Mouse (Mus musculus): ENCODE data around the gene Ddx51.

Gene Ddx51

DNA sequence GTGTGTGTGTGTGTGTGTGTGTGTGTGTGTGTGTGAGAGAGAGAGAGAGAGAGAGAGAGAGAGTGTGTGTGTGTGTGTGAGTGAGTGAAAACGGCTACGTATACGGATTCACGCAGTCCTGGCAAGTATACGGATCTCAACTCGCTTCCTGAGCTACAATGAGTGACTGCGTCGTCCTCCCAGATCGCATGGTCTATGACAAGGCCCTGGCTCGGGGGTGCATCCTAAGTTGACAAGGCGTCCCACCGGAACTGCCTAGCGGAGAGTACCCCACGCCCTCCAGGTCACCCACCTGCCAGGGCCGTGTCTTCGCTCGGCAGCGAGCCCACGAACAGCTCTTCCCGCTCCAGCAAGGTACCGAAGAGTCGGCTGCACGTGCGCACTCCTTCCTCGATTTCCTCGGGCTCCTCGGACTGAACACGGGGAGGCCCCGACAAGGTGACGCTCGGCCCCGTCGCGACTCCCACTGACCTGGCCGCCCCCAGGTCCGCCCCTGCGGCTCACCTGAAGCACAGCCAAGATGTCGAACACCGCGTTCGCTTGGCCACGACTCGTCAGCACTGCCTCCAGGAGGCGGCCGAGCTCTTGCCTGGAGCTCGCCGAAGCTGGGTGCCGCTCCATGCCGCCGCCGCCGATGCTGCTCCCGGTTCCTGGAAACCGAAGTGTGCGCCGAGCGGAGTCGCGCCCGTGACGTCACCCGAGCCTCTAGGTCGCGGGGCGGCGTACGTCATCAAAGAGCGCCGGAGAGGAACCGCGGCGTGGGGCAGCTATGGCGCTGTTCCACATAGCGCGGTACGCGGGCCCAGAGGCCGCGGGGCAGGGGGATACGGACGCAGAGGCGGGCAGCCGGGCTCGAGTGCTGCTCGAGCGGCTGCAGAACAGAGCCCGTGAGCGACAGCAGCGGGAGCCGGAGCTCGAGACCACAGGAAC, at the start of gene Ddx51, which contains the start of gene Noc4l:
Ddx51 (plus strand) TSS at position 733 of the 930 bp plus-strand sequence.
Noc4l (minus strand) TSS at position 699 of the 930 bp plus-strand sequence.
- CTCF ChIA-PET, result no interaction called here

DNA sequence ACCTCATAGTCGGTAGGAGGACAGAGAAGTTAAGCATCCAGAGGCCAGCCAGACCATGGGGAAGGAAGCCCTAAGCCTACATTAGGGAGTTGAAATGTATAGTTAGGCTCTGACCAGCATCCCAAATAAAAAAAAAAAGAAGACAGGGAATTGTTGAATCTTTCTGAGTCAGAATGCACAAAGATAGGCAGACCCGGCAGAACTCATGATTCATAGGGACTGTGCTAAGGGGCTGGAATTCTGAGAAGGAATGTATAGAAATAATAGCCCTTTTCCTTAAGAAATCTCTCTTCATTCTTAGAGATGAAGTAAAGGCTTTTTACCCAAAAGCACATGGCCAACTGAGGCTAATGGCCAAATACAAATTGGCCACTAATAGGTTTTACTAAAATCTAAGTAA, 48.9 kb upstream of the Ddx51 start:
- CTCF ChIA-PET, result no interaction called here

DNA sequence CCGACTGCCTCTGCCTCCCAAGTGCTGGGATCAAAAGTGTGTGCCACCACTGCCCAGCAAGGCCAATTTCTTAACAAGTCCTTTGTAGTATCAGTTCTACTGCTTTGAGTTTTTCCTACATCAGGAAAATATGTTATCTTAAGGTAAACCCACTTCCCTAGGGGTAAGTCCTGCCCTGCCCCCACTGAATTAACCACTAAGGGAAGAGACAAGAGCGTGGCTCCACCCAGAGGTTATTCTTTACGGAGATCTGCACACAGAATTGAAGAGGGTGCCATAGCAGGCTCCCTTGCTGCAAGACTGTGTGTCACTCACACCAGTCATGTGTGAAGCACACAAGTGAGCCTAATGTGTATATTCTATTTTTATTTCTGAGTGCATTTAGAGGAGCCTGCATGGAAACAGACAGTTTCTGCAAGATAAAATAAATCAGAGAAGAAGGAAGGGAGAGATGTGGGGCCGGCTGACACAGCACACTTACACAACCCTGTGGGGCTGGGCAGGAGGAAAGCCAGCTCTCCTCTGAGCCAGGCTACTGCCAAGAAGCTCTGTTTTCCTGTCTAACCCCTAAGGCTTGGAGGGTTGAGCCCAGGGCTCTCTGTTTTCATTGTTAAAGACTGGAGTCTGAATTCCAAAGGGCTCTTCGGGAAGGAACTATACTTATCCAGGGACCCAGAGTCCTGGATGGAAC, 47.6 kb upstream of the Ddx51 start:
- CTCF ChIA-PET, result no interaction called here

DNA sequence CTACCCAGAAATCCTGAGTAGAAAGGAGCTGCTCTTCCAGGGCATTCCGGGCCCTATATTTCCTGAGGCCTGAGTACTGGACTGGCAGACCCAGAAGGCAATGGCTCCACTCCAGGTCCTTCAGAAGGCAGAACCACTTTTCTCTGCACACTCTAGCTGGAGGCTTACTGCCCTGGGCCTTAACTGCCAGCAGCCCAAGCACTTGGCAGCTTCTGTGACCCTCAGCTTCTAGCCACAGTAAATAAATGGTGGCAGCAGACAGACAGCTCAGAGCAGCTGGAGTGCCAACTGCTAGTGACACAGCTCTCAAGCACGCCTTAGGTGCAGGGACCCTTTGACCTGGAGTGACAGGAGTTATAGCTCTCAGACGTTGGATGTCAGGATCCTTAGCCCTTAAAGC, 45.5 kb upstream of the Ddx51 start:
- CTCF ChIA-PET, result interaction anchor here (0.6 kb wide), 1 partner anchor 26 kb away, joined by 8 read pairs; no protein-coding TSS in a partner anchor

DNA sequence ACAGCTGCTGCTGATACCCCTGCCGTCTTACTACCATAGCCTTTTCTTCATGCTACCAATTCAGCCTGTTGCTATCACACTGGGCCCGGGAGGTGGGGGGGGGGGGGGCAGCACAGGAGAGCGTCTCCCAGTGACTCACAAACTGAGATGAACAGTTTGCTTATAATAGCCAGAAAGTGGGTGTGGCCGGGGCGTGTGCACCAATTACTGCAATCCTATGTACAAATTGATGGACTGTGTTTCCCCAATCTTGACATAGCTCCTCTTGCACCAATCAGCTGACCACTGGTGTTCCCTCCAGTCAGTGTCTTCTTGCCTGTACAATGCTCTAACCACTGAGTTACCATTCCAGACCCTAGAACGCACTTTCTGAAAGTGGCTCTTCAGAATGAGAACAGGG, 44.9 kb upstream of the Ddx51 start:
- CTCF ChIA-PET, result interaction anchor here (0.6 kb wide), 1 partner anchor 26 kb away, joined by 8 read pairs; no protein-coding TSS in a partner anchor

DNA sequence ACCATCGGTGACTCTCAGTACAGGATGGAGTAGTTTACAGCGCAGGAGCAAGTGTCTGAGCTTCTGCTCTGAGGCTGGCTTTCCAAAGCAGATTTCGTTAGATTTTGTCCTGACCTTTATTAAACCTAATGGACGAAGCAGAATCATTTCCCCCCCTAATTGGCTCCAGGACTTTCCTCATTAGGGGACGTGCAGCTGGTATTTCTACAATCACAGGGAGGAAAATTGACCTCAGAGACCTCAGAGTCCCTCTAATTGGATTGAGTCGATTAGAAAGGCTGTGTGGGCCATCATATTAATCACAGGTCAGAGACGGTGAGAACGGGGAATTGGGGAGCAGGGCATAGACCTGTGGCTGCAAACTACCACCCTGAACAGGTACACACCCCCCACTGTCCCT, 44.3 kb upstream of the Ddx51 start:
- CTCF ChIA-PET, result no interaction called here

DNA sequence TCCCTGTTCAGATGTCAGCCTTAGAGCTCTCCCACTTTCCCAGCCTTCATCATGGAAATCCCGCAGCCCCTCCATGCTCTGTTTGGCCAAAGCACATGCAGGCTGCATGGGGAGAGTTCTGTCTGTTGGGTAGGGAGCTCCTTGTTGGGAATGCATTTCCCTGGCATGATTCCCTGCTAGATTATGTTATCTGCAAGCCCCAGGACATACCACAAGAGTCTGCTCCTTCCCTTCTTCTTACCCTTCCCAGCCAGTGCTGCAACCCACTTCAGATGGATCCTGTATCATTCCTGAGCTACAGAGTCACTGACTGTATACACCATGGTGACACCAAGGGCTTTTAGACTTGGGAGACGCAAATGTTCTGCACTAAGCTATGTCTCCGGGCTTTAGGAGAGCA, 43.8 kb upstream of the Ddx51 start:
- CTCF ChIA-PET, result no interaction called here

DNA sequence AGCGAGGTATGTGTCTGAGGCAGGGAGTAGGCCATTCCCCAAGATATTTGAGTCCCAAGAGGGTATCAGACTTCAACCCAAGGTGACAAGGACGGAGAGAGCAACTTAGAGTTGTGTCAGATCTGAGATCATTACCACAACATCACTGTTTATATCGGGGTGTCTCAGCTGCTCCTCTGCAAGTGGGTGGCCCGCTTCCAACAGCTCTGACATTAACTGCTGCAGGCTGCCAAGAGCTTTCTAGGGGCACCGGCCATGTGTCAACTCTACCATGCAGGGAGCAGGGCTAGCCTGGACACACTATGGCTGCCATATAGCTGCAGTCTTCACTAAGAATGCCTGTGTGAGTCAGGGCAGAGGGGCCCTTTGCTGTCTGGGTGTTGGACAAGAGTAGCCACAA, 43.4 kb upstream of the Ddx51 start:
- CTCF ChIA-PET, result no interaction called here

DNA sequence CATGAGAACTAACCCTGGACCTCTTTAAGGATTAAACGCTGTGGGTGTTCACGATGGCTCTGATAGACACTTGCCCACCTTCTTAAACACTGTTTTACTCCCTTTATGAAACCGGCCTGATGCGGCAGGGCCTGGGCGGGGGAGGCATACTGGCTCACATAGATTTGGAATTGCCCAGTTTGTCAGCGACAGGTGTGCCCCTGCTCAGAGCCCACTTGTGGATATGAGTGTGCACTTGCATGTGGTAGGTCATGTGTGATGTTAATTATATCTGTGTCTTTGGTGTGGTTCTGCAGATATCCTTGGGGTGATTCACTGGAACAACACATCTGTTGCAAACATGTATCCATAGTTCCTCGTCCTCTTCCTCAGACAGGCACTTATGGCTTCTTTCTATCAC, 42.8 kb upstream of the Ddx51 start:
- CTCF ChIA-PET, result no interaction called here

DNA sequence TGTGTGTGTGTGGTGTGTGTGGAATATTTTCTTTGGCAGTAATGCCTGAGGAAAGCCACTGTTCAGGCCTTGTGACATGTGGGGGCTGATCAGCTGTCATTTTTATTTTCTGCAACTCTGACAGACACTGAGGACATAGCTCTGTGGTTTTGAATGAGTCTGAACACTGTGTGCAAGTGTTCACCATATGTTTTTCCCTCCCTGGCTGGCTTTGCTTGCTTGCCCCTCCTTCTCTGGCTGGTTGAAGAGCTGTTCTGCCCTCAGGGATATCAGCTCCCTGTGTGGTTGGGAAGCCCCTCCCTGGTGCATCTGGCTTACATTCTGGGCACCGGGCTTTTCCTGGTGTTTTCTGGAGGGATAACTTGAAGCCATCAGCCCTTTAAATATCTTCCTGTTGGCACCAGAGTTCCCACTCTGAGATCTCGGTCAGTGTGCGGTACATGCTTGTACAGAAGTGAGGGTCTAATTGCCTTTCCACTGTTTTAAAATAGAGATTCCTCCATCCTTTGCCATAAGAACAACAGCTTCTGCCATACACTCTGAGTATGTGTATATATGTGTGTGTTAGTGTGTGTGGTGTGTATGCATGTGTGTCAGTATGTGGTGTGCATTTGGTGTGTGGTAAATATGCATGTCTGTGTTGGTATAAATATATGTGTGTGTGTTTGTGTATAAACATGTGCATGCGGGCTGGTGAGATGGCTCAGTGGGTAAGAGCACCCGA, 41.7 kb upstream of the Ddx51 start:
- CTCF ChIA-PET, result no interaction called here

DNA sequence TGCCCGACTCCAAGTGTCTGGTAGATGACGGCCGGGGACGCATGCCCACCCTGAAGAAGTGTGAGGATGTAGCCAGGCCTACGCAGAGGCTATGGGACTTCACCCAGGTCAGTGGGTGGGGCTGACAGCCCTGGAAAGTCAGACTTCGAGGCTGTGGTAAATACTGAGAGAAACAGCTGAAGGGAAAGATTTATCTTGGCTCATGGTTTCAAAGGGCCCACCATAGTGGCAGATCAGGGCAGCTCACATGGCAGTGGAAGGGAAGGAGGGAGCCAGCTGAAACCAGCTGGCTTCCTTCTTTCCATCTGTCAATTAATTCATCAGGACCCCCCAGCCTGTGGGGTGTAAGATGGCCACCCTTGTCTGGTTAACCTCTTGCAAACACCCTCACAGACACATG, 34.0 kb upstream of the Ddx51 start:
- CTCF ChIA-PET, result no interaction called here

DNA sequence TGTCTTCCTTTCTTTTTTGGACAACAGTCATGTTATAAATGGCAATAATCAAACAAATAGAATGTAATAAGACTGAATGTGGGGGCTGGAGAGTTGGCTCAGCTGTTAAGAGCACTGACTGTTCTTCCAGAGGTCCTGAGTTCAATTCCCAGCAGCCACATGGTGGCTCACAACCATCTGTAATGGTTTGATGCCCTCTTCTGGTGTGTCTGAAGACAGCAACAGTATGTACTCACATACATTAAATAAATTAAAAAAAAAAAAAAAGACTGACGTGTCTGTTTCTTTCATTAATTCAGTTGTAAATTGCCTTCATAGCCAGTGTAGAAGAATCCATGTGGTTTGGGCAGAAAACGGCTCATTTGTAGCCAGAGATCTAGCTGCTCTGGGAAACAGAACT, 28.9 kb upstream of the Ddx51 start:
- CTCF ChIA-PET, result no interaction called here

DNA sequence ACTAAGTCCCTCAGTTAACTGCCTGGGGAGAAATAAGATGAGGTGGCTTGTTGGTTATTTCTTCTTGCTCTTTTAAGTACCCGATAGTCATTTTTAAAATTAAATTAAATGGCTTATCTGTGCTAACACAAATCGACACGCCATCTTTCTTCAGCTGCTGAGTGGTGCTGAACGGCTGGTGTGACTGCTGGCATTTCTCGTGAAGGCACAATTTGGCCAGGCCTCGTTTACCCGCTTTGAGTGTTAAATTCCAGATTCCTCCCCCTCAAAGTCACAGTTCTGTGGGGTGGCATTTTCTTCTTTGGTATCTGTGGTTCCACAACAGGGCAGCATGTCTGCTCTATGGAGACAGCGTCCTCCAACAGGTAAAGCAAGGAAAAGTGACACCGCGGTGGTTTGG, 25.9 kb upstream of the Ddx51 start:
- CTCF ChIA-PET, result no interaction called here

DNA sequence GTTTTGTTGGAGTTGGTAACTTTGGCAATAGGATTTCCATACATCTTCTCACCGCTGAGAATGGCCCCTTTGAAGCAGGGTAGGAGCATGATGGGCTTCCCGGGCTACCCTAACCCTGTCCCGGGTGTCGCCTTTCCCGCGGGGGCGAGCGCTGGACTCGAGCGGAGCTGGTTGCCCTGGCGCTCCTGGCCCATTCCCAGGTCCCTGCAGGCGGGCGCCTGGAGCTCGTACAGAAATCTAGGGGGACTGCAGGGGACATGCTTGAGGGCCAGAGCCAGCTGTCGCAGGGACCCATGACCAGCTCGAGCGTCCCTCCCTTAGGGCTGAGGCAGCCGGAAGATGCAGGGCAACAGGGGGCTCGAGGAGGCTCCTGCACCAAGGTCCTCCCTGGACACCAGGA, 25.1 kb upstream of the Ddx51 start:
- CTCF ChIA-PET, result no interaction called here

DNA sequence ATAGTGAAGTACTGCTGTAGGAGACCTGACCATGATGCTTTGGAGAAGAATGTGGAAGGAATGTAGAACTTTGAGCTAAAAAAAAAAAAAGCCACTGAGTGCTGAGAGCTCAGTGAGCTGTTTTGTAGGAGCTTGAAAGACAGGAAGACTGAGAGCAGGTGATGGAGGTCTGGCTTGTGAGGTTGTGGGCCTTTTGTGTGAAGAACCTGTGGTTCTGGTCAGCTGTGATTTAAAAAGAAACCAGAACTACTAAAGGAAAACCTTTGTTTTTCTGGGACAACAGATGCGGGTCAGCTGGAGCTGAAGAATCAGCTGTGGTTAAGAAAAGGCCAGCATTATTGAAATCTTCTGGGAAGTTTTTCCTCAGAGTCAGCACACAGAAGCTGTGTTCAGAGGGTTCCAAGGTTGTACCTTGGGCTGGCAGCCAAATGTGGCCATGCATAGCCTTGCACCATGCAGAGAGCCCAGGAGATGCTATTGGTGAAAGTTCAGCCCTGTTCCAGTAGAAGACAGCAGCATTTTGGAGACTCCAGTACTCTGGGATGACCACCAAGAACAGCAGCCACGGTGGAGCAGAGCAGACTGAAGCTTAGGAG, 23.6 kb upstream of the Ddx51 start:
- CTCF ChIA-PET, result no interaction called here

DNA sequence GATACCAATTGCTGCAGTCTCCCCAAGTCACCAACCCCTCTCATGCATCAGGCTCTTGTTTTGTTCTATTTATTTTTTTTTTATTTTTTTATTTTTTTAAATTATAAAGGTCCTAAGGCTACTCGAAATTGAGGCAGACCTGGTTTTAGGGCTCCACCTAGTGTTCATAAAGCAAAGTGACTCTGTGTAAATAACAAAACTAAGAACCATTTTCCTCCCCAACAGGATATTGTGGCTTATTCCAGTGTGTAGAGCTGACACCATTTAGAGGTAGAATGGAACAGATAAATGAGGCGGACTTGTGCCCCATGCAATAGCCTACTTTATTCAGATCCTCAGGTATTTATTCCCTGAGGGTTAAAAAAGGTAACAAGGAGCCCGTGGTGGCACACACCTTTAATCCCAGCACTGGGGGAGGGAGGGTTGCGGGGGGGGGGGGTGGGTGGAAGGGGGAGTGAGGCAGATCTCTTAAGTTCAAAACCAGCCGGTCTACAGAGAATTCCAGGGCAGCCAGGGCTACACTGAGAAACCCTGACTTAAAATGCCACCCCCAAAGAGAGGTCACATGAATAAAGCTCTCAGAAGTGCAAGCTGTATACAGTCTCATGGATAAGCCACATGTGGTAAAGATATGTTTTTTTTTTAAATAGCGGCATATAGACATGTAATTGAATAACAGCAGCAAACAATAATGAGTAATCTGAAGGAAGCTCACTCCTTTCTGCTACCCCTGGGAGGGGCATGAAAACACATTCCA, 17.1 kb upstream of the Ddx51 start:
- CTCF ChIA-PET, result interaction anchor here (0.6 to 1.3 kb wide), 4 partner anchors 18 to 1439 kb away, joined by 3 to 4 read pairs (median 4); no protein-coding TSS in a partner anchor

DNA sequence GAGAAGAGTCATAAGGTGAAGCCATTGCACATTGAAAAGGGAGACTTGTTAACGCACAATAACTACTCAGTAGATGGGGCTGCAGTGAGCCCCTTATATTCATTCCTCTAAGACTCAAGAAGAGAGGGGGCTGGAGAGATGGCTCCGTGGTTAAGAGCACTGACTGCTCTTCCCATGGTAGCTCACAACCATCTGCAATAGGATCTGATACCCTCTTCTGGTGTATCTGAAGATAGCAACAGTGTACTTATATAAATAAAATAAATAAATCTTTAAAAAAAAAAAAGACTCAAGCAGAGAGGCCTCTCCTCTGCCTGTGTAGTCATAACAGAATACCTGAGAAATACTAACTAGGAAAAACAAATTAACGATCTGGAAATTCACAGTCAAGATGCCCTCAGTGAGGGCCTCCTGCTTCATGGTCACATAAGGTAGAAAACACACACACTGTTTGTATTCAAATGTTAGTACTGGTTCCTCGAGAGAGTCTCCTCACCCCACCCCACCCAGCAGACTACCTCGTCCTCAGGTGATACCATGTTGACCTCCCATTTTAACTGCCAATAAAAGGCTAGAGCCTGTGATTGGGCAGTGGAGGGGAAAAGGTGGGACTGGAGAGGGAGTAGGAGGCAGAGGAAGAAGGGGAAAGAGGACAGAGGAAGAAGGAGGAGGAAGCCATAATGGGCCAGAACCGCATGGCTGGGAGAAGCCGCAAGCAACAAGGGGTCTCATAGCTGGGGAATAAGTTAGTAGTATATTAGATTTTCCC, 14.8 kb upstream of the Ddx51 start:
- CTCF ChIA-PET, result interaction anchor here (0.7 to 0.9 kb wide), 2 partner anchors 20 to 124 kb away, joined by 3 to 4 read pairs; no protein-coding TSS in a partner anchor

DNA sequence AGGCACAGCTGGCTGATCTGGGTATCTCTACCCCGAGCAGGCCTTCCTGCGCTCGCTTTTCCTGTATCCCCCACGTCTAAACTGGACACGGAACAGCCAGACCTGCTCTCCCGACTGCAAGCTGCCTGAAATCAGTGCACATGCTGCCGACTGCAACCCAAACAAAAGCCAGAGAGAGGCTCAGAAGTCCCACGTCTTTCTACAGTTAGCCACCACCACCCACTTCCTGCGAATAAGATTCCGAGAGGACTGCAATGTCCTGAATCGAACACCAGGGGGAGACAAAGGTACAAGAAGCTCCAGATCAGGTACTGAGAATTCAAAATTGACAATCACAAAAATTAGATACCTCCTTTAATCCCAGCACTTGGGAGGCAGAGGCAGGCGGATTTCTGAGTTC, 13.8 kb upstream of the Ddx51 start:
- CTCF ChIA-PET, result no interaction called here

DNA sequence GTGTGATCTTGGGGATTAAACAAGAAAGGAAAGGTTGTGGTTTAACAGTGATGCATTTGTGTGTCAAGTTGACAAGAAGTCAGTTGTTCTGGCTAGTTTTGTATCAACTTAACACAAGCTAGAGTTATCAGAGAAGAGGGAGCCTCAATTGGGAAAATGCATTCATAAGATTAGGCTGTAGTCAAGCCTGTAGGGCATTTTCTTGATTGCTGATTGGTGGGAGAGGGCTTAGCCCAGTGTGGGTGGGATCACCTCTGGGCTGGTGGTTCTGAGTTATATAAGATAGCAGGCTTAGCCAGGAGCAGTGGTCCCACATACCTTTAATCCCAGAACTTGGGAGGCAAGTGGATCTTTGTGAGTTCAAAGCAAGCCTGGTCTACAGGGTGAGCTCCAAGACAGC, 6.9 kb upstream of the Ddx51 start:
- CTCF ChIA-PET, result no interaction called here

DNA sequence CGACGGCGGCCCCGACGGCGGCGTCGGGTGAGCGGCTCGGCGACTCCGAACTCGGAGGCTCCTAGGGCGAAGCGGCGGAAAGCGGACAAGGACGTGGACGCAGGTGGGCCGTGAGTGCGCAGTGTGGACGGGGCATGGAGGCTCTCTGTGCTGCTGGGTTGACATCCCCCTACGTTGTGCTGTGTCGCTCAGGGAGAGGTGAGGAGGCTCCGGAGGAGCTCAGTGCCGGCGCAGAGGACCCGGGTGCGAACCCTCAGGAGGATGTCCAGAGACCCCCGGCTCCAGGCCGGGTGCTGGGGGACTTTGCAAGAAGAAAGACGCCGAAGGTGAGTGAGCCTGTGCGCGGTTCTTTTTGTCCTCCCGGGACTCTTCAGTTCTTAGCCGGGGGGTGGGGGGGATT, 435 bp downstream of the Ddx51 start:
- CTCF ChIA-PET, result interaction anchor here (1.4 kb wide), 1 partner anchor 18 kb away, joined by 4 read pairs; no protein-coding TSS in a partner anchor

Measured in spleen, embryonic (tissue).